ENCODE assay signal across 9 mouse cellular contexts in the genomic region with DNA sequence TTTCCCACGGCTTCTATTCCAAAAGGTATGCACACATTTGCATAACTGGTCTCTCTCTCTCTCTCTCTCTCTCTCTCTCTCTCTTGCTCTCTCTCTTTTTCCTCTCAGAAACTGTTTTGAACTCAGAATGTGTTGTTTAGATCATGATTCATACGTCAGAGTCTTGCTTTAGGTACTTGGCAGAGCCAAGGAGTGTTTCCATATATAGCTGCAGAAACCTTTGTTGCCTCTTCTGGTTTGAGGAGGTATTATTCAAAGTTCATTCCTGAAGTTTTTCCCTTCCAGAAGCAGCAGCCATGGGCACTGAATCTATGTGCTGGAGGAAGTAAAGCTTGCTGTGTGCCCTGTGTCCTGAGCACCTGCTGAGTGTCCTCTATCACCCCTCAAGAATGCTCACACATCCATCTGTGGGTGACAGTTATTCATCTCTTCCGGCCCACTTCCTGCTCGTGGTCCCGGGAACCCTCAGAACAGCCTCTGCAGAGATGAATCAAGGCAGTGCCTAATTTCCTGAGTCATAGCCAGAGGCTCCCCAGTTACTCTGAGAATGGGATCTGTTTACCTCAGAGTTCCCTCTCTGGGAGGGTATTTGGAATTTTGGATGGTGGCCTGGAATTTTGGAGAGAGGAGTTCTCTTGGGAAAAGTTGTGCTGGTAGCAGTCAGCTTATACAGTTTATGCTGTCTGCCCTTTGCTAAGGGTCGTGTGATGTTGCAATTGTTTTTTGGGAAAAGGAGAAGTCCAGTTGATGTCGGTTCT.
DNase-seq lines count a peak whose midpoint lies in the region; ATAC-seq lines count a peak whose summit lies in the region.
"Had no signal": no experiment of that assay in that cellular context is flagged by ENCODE, and none has a peak within 500 bp of the region (broad histone marks: within the 10 kb centered on the region; RNA-seq: fewer than 3 reads in every experiment).

No protein-coding gene starts in this region.

- no peak overlapping the region for H3K9ac ChIP-seq in heart, embryonic 16.5 days (ENCODE audit: low read length)
- no peak overlapping the region for H3K9ac ChIP-seq in midbrain, embryonic 11.5 days (ENCODE audit: low read length)
- H3K9ac ChIP-seq: neural tube, embryonic 12.5 days had no signal

- peak; percentile 75 for ATAC-seq in CD4-positive, CD25-positive, alpha-beta regulatory T cell, adult 4 months
- ATAC-seq in heart, embryonic 16.5 days (replicated peaks; ENCODE audit: extremely low read depth, insufficient read depth, low FRiP score), result peak; percentile 32
- ATAC-seq in midbrain, embryonic 11.5 days (ENCODE audit: low FRiP score), result no peak

- no peaks in the 10 kb centered on the region for H3K36me3 ChIP-seq in heart, embryonic 16.5 days (ENCODE audit: control insufficient read depth, insufficient read depth)
- no peaks in the 10 kb centered on the region for H3K36me3 ChIP-seq in midbrain, embryonic 11.5 days (ENCODE audit: control insufficient read depth, insufficient read depth, low read length)
- H3K36me3 ChIP-seq: neural tube, embryonic 12.5 days had no signal

- intact Hi-C loops in gastrocnemius, postnatal 14 days (cut with DNase I; ENCODE audit: low total_unique reads), result no loop called here

- no peaks in the 10 kb centered on the region for H3K27me3 ChIP-seq in heart, embryonic 16.5 days (ENCODE audit: control insufficient read depth, insufficient read depth, low read length)
- no peaks in the 10 kb centered on the region for H3K27me3 ChIP-seq in midbrain, embryonic 11.5 days (ENCODE audit: control insufficient read depth, insufficient read depth, low read length)
- H3K27me3 ChIP-seq: neural tube, embryonic 12.5 days had no signal

- H3K9me3 ChIP-seq in heart, embryonic 16.5 days (replicated peaks; ENCODE audit: control insufficient read depth, low read length), result no peaks in the 10 kb centered on the region
- H3K9me3 ChIP-seq in midbrain, embryonic 11.5 days (ENCODE audit: control insufficient read depth, low read length), result no peaks in the 10 kb centered on the region
- H3K9me3 ChIP-seq: neural tube, embryonic 12.5 days had no signal

- peak; percentile 7 for DNase-seq in gastrocnemius, postnatal 14 days
- no peak for DNase-seq in gastrocnemius, adult 8-10 months (ENCODE audit: low spot score in 2 of 2)
- DNase-seq in lung, postnatal 10 days, result peak; percentile 68
- DNase-seq in midbrain, embryonic 11.5 days (ENCODE audit: low spot score, missing footprints), result no peak
- no peak for DNase-seq in spleen, postnatal 4 days (ENCODE audit: low spot score in 2 of 2)
- no peak for DNase-seq in cerebellum, adult 11-12 months

- no peak overlapping the region for H3K4me2 ChIP-seq in heart, embryonic 16.5 days (ENCODE audit: low read depth, low read length)
- H3K4me2 ChIP-seq in midbrain, embryonic 11.5 days, result no peak overlapping the region
- H3K4me2 ChIP-seq: neural tube, embryonic 12.5 days had no signal

- WGBS in heart, embryonic 16.5 days, result 31% methylated on average over 7 of the region's 7 CpGs
- WGBS in midbrain, embryonic 11.5 days, result 80% methylated on average over 7 of the region's 7 CpGs

- peaks cover 10% of the 10 kb centered on the region for H3K4me1 ChIP-seq in heart, embryonic 16.5 days (ENCODE audit: control insufficient read depth, insufficient read depth, low read length)
- no peaks in the 10 kb centered on the region for H3K4me1 ChIP-seq in midbrain, embryonic 11.5 days (ENCODE audit: control insufficient read depth, insufficient read depth, low read length)
- H3K4me1 ChIP-seq: neural tube, embryonic 12.5 days had no signal

- H3K4me3 ChIP-seq in heart, embryonic 16.5 days (ENCODE audit: low read length), result no peak overlapping the region
- H3K4me3 ChIP-seq in midbrain, embryonic 11.5 days (ENCODE audit: low read depth, low read length), result no peak overlapping the region
- H3K4me3 ChIP-seq: neural tube, embryonic 12.5 days had no signal

- no peak overlapping the region for H3K27ac ChIP-seq in heart, embryonic 16.5 days (ENCODE audit: low read length)
- no peak overlapping the region for H3K27ac ChIP-seq in midbrain, embryonic 11.5 days (ENCODE audit: low read depth, low read length)
- H3K27ac ChIP-seq: neural tube, embryonic 12.5 days had no signal

Comparison
In these comparisons a context has a peak if more than half of its experiments do, and no peak if none do; other contexts are left out.
1. DNase-seq: peak in gastrocnemius, postnatal 14 days (single experiment) and lung, postnatal 10 days (single experiment); none in gastrocnemius, adult 8-10 months (0 of 2), midbrain, embryonic 11.5 days (single experiment), spleen, postnatal 4 days (0 of 2) and cerebellum, adult 11-12 months (single experiment).